Mouse (Mus musculus) lung, postnatal 0 days (tissue): ENCODE results near the gene Cwf19l1.
"Not testable (repeated sequence)": the region's sequence is repeated elsewhere in the genome, so short reads cannot be mapped to it uniquely, and the experiment has no call there.

Experiments used
- CTCF ChIP-seq: IDR thresholded peaks from 2 replicates; pipeline ENCODE4 v1.5.1; 2016; ENCODE audit warnings: antibody characterized with exemption, mild to moderate bottlenecking
- EP300 ChIP-seq: IDR thresholded peaks from 2 replicates; pipeline ENCODE4 v1.6.1; 2016; ENCODE audit warnings: antibody characterized with exemption, mild to moderate bottlenecking, control low read depth

DNA sequence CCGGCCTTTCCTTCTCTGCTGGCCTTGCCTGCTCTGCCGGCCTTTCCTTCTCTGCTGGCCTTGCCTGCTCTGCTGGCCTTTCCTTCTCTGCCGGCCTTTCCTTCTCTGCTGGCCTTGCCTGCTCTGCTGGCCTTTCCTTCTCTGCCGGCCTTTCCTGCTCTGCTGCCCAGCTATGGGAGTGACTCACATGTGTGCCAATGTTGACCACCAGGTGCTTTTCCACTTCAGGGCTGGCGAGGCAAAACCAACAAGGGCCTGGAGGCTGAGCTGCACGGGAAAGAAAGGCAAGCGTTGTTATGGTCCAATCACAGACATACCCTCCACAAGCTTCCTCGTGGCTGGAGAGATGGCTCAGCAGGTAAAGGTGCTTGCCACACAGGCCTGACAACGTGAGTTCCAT, 15.0 kb downstream of the Cwf19l1 start:
- not testable (repeated sequence) for TF ChIP-seq EP300, CTCF
